Mouse (Mus musculus) cerebellum, adult 2 months (tissue): ENCODE results near the gene Drd4. TPM values are rescaled to one million over a fixed set of nuclear protein-coding genes. Genes with fewer than 3 reads are reported as not detected.

Experiments used
- DNase-seq, 2 experiments: peaks; one replicate each; pipeline ENCODE4 v3.0.0; 2021
- H3K27ac ChIP-seq: fragments of 200-500 bp; 2 replicates; pipeline ENCODE4 v1.5.1; 2012; ENCODE audit warnings: low read length, control low read depth, inconsistent platforms; ENCODE audit not compliant: insufficient read depth
- H3K27me3 ChIP-seq: fragments of 200-500 bp; 2 replicates; pipeline ENCODE4 v1.6.1; 2012; ENCODE audit warnings: inconsistent platforms, mild to moderate bottlenecking, low read length, moderate library complexity; ENCODE audit not compliant: control insufficient read depth, insufficient read depth
- H3K4me1 ChIP-seq: fragments of 200-500 bp; 2 replicates; pipeline ENCODE4 v1.6.1; 2011; ENCODE audit warnings: low read length; ENCODE audit not compliant: control insufficient read depth, insufficient read depth
- H3K4me3 ChIP-seq: fragments of 200-500 bp; replicated peaks from 2 replicates; pipeline ENCODE3; 2011; ENCODE audit warnings: mild to moderate bottlenecking, low read depth, low read length, control low read depth; ENCODE audit not compliant: insufficient read depth
- CTCF ChIP-seq: fragments of 200-500 bp; IDR thresholded peaks from 2 replicates; pipeline ENCODE4 v1.5.1; 2011; ENCODE audit warnings: low read depth, mild to moderate bottlenecking, control low read depth, low read length, moderate library complexity, borderline replicate concordance; ENCODE audit not compliant: insufficient read depth
- POLR2A ChIP-seq: fragments of 200-500 bp; IDR thresholded peaks from 2 replicates; pipeline ENCODE4 v1.6.1; 2011; ENCODE audit warnings: low read length, control low read depth, borderline replicate concordance; ENCODE audit not compliant: insufficient read depth
- WGBS: fragments of 180-500 bp; shearing (Covaris S2); methylation state at CpG from one replicate; pipeline ENCODE4 v1.1.7; 2018; 5-methylcytosine and 5-hydroxymethylcytosine counted together
- polyA plus RNA-seq: library from polyadenylated mRNA; depleted of rRNA; stranded (reverse); fragments of >200 nt; gene quantifications from 2 replicates; pipeline ENCODE4 v1.2.3, GENCODE M21; 2012; rRNA removed

The Drd4 gene
- polyA plus RNA-seq, 1 experiment, result 0.49 TPM

DNA sequence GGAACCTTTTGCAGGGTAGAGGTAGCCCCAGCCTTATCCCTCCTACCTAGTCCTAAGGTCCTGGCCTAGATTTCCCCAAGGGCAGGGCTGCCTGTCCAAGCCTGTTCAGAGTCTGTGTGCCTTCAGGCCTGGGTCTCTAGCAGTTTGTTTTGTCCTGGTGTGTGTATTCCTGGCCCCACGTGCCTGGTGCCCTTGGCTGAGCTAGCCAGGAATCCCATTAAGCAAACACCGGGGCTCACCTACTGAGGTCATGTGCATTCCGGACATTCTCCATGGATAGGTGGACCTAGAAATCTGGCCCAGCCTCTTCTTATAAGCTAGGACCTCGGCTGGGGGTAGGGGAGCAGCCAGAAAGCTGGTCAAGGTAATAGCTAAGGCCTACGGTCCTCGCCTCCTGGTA, 48.7 kb downstream of the Drd4 start:
- DNase-seq, result no peak
- TF ChIP-seq POLR2A (no peak), CTCF (no peak)
- Histone ChIP-seq H3K4me1 (peaks cover 9% of the 10 kb centered on the region), H3K4me3 (no peak overlapping the region), H3K27me3 (no peaks in the 10 kb centered on the region), H3K27ac (no peak overlapping the region)
- WGBS, result 91% methylated on average over 6 of the region's 6 CpGs

DNA sequence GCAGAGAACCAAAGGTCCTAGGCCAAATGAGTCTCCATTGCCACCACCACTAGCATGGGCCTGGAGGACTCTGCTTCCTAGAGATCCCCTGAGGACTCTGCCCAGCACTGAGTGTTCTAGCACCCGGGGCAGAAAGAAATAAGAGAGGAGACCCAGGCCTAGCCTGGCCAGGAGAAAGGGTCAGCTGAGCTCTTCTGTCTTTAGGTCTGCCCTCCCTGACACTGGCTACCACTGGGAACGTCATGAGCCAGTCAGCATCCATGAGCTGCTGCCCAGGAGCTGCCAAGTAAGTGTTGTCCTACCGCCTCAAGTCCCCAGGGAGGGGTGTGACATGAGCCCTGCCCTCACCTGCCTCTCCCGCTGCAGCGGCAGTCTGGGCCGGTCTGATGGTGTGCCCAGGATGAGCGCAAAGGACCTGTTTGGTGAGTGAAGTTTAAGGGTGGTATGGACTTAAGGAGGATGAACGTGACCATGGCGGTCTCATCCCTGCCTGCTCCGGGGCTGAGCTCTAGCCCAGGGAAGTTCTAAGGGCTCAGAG, 50.0 kb downstream of the Drd4 start:
- H3K4me3 ChIP-seq, result no peak overlapping the region
- 78% methylated on average over 10 of the region's 10 CpGs for WGBS
- no peak overlapping the region for H3K27ac ChIP-seq
- no peak for TF ChIP-seq CTCF
- TF ChIP-seq POLR2A, result no peak
- no peaks in the 10 kb centered on the region for H3K27me3 ChIP-seq
- H3K4me1 ChIP-seq, result no peaks in the 10 kb centered on the region
- no peak for DNase-seq

DNA sequence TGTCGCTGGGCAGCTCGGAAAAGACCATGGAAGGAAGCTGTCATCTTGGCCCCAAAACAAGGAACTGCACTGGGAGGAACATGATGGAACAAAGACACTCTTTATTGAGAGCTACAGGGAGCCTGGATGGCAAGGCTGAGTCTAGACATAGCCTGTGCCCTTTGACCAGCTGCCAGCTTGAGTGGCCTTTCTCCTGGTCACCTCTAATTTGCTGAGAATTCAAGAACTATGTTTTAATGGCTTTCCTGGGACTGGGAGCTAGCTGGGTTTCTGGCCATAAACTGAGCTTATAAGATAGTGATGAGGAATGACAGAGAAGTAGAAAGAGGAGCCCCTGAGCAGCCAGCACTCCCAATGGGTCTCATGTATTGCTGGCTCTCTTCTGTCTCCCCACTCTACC, 51.4 kb downstream of the Drd4 start:
- WGBS, result 13% methylated on average over 2 of the region's 2 CpGs
- no peaks in the 10 kb centered on the region for H3K27me3 ChIP-seq
- no peak overlapping the region for H3K4me3 ChIP-seq
- DNase-seq, result no peak
- TF ChIP-seq CTCF (no peak), POLR2A (no peak)
- no peak overlapping the region for H3K27ac ChIP-seq
- no peaks in the 10 kb centered on the region for H3K4me1 ChIP-seq

DNA sequence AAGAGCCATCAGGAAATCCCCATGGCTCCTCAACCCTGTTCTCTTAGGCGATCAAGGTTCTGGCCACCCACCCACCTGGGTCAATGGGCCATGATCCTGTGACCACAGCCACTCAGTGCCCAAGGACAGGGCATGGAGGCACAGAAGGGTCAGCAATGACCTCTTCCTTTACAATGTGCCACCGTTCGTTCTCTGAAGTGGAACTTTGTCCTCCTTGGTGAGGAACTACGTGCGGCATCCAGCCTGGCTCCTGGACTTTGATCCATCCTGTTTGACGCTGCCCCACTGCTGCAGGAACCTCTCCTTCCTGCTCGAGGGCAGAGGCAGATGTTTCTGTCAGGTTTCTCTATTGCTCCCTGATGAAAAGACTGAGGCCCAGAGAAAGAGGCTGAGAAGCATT, 51.9 kb downstream of the Drd4 start:
- Histone ChIP-seq H3K4me3 (no peak overlapping the region), H3K27me3 (no peaks in the 10 kb centered on the region), H3K27ac (no peak overlapping the region), H3K4me1 (no peaks in the 10 kb centered on the region)
- WGBS, result 80% methylated on average over 7 of the region's 7 CpGs
- no peak for DNase-seq
- TF ChIP-seq POLR2A (no peak), CTCF (no peak)

DNA sequence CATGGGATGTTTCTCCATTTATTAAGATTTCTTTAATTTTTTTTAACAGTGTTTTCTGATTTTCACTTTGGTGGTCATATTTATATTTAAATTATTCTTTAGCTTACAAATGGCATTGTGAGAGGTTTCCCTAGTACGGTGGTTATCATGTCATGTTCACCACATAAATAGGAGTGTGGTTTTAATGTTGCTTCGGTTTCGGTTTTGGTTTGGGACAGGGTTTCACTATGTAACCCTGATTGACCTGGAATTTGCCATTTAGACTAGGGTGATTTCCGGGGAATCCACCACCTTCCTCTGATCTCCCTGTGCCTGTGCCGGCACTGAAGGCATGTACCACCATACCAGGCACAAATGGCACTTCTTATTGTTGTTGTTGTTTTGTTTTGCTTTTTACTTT, 53.0 kb downstream of the Drd4 start:
- no peaks in the 10 kb centered on the region for H3K4me1 ChIP-seq
- WGBS, result 93% methylated on average over 5 of the region's 5 CpGs
- no peak overlapping the region for H3K4me3 ChIP-seq
- DNase-seq, result no peak
- no peak overlapping the region for H3K27ac ChIP-seq
- TF ChIP-seq POLR2A, result no peak
- no peak for TF ChIP-seq CTCF
- no peaks in the 10 kb centered on the region for H3K27me3 ChIP-seq

Other genes with a start within 250 kb of the Drd4 start
- gene B4galnt4, start 230.9 kb upstream of the Drd4 start, polyA plus RNA-seq, result 79.0 and 90.6 TPM in 2 replicates
- 9.6 and 11.2 TPM in 2 replicates for gene Pkp3, start 213.8 kb upstream of the Drd4 start, polyA plus RNA-seq
- gene Sigirr, start 191.4 kb upstream of the Drd4 start, polyA plus RNA-seq, result 2.8 and 4.1 TPM in 2 replicates
- gene Ano9, start 174.2 kb upstream of the Drd4 start, polyA plus RNA-seq, result 0.08 TPM in 1 of 2 replicates, not detected in the other
- 62.4 and 64.2 TPM in 2 replicates for gene Ptdss2, start 169.6 kb upstream of the Drd4 start, polyA plus RNA-seq
- gene Rnh1, start 119.1 kb upstream of the Drd4 start, polyA plus RNA-seq, result 66.9 and 67.4 TPM in 2 replicates
- 169 and 186 TPM in 2 replicates for gene Hras, start 98.0 kb upstream of the Drd4 start, polyA plus RNA-seq
- gene Lrrc56, start 97.8 kb upstream of the Drd4 start, polyA plus RNA-seq, result 5.6 and 6.3 TPM in 2 replicates
- gene Lmntd2, start 77.9 kb upstream of the Drd4 start, polyA plus RNA-seq, result 0.19 and 0.26 TPM in 2 replicates
- 5.5 TPM in 2 replicates for gene Rassf7, start 76.1 kb upstream of the Drd4 start, polyA plus RNA-seq
- 31.2 and 32.0 TPM in 2 replicates for gene Phrf1, start 63.2 kb upstream of the Drd4 start, polyA plus RNA-seq
- gene Irf7, start 25.5 kb upstream of the Drd4 start, polyA plus RNA-seq, result 4.7 and 5.6 TPM in 2 replicates
- 0.07 TPM in 1 of 2 replicates, not detected in the other for gene Cdhr5, start 15.2 kb upstream of the Drd4 start, polyA plus RNA-seq
- 0.70 and 1.0 TPM in 2 replicates for gene Sct, start 12.9 kb upstream of the Drd4 start, polyA plus RNA-seq
- gene Deaf1, start 35.7 kb downstream of the Drd4 start, polyA plus RNA-seq, result 47.5 and 49.3 TPM in 2 replicates
- gene Tmem80, start 35.7 kb downstream of the Drd4 start, polyA plus RNA-seq, result 66.7 and 68.3 TPM in 2 replicates
- 77.3 and 90.4 TPM in 2 replicates for gene Eps8l2, start 46.9 kb downstream of the Drd4 start, polyA plus RNA-seq
- 222 and 232 TPM in 2 replicates for gene Taldo1, start 100.2 kb downstream of the Drd4 start, polyA plus RNA-seq
- gene Gatd1, start 122.1 kb downstream of the Drd4 start, polyA plus RNA-seq, result 48.1 and 49.2 TPM in 2 replicates
- 375 and 402 TPM in 2 replicates for gene Cend1, start 137.5 kb downstream of the Drd4 start, polyA plus RNA-seq
- 328 and 384 TPM in 2 replicates for gene Slc25a22, start 145.9 kb downstream of the Drd4 start, polyA plus RNA-seq
- 3.2 and 4.4 TPM in 2 replicates for gene Pidd1, start 152.0 kb downstream of the Drd4 start, polyA plus RNA-seq
- gene Rplp2, start 155.4 kb downstream of the Drd4 start, polyA plus RNA-seq, result 481 and 571 TPM in 2 replicates
- 46.8 and 51.3 TPM in 2 replicates for gene Pnpla2, start 163.2 kb downstream of the Drd4 start, polyA plus RNA-seq
- 8.3 and 10.1 TPM in 2 replicates for gene Cracr2b, start 169.1 kb downstream of the Drd4 start, polyA plus RNA-seq
- gene Cd151, start 175.4 kb downstream of the Drd4 start, polyA plus RNA-seq, result 68.7 and 73.9 TPM in 2 replicates
- gene Polr2l, start 183.1 kb downstream of the Drd4 start, polyA plus RNA-seq, result 58.9 and 62.3 TPM in 2 replicates
- 140 and 162 TPM in 2 replicates for gene Tspan4, start 183.2 kb downstream of the Drd4 start, polyA plus RNA-seq
- gene Chid1, start 247.9 kb downstream of the Drd4 start, polyA plus RNA-seq, result 35.8 and 37.9 TPM in 2 replicates